Mouse (Mus musculus): Measurements from ENCODE around the gene Homez. TPM values are rescaled to one million over a fixed set of nuclear protein-coding genes. Genes with fewer than 3 reads are reported as not detected.

Homez gene
- polyA plus RNA-seq, 1 experiment from 2014 or later, result 10.3 TPM

GRCm38 (mm10) chr14:54892200-54892599 lies 21.4 kb upstream of the Homez start, which contains the start of gene Pabpn1:
Gene Pabpn1 (plus strand): TSS chr14:54892500.
- Histone ChIP-seq H3K36me3 (peaks cover 22% of the 10 kb centered on the region), H3K9ac (peak within 1 kb of the TSS; percentile 56; the same call in 1 of the 2 replicates)
- 95% methylated on average over 3 of the region's 3 CpGs for WGBS

GRCm38 (mm10) chr14:54885309-54885708 lies 14.5 kb upstream of the Homez start:
- Histone ChIP-seq H3K27ac (no peak overlapping the region), H3K9ac (peak overlapping the region; percentile 53), H3K4me2 (peak overlapping the region; percentile 81), H3K27me3 (no peaks in the 10 kb centered on the region), H3K36me3 (peaks cover 28% of the 10 kb centered on the region), H3K4me1 (replicated peaks) (peaks cover 33% of the 10 kb centered on the region), H3K9me3 (no peaks in the 10 kb centered on the region), H3K4me3 (no peak overlapping the region)
- WGBS, result 90% methylated on average over 11 of the region's 11 CpGs
- no peak for ATAC-seq (ENCODE audit: low FRiP score)

More at GRCm38 (mm10) chr14:54892200-54892599, 21.4 kb upstream of the Homez start, which contains the start of gene Pabpn1:
- peaks cover 26% of the 10 kb centered on the region for H3K4me1 ChIP-seq (replicated peaks)
- H3K27ac ChIP-seq, result peak within 1 kb of the TSS; percentile 86
- no peaks in the 10 kb centered on the region for H3K27me3 ChIP-seq
- ATAC-seq (ENCODE audit: low FRiP score), result no peak
- peak within 1 kb of the TSS; percentile 48 for H3K4me2 ChIP-seq
- H3K9me3 ChIP-seq, result no peaks in the 10 kb centered on the region
- peak within 1 kb of the TSS; percentile 93 for H3K4me3 ChIP-seq

DNA sequence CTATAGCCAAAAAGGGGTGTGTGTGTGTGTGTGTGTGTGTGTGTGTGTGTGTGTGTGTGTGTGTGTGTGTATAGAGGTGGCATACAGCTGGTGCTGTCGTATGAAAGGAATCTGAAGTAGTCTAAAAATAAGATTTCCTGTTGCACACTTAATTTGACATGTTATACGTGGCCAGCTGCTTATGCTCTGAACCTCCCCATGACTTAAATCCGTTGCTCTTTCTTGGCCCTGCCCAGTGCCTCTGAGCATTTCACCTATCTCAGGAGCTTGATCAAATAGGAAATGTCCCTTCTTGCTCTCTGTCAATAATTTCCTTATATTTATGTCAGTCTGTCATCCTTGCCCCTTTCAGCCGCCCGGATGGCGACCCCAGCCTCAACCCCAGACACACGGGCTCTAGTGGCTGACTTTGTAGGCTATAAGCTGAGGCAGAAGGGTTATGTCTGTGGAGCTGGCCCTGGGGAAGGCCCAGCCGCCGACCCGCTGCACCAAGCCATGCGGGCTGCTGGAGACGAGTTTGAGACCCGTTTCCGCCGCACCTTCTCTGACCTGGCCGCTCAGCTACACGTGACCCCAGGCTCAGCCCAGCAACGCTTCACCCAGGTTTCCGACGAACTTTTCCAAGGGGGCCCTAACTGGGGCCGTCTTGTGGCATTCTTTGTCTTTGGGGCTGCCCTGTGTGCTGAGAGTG lies 13.4 kb upstream of the Homez start:
- peaks cover 33% of the 10 kb centered on the region for H3K4me1 ChIP-seq (replicated peaks)
- no peaks in the 10 kb centered on the region for H3K9me3 ChIP-seq
- H3K4me3 ChIP-seq, result peak overlapping the region; percentile 72
- ATAC-seq (ENCODE audit: low FRiP score), result no peak
- peaks cover 28% of the 10 kb centered on the region for H3K36me3 ChIP-seq
- 39% methylated on average over 21 of the region's 21 CpGs for WGBS
- H3K9ac ChIP-seq, result peak overlapping the region; percentile 89
- peak overlapping the region; percentile 94 for H3K27ac ChIP-seq
- no peaks in the 10 kb centered on the region for H3K27me3 ChIP-seq
- peak overlapping the region; percentile 81 for H3K4me2 ChIP-seq

DNA sequence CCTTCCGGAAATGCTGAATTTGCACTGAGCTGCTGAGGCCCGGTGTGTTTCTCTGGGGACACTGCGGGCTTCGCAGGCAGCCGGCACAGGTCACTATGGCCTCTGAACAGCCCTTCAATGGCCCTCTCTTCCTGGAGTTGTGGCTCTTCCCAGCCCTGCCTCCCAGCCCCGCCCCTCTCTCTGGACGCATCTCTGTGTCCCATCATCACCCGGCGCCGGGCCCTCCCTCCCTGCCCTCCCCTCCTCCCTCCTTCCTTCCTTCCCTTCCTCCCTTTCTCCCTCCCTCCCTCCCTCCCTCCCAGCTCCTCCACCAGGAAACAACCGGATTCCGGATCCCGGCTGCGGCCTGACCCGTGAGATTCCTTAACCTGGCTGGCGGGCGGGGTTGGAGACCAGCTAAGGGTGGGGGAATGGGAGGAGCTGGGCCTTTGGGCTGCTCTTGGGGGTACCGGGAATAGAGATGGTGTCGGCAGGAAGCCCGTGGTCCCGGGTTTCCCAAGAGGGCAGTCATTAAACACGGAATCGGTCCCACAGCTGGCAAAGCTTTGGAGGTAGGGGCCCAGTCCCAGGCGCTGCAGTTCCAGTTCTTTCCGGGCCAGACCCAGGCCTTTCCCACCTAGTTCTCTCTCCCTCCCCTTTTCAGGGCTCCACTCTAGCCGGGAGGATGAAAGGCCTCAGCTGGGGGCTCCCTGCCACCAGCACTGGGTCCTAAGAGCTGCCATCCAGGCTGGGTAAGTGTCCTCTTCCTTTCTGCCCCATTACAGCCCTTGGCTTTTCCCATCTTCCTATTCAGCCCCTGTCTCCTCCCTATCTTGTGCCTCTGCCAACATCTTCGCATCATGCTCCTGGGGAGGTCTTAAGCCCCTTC lies 12.6 kb upstream of the Homez start, which contains the start of the genes Bcl2l2 and Gm20521:
TSS of gene Bcl2l2 (plus strand) at position 224 of the 868 bp plus-strand sequence.
TSS of gene Gm20521 (plus strand) at position 288 of the 868 bp plus-strand sequence.
- H3K27ac ChIP-seq, result peak within 1 kb of the TSS; percentile 94
- peak within 1 kb of the TSS; percentile 81 for H3K4me2 ChIP-seq
- under 1% methylated on average over 27 of the region's 27 CpGs for WGBS
- peak within 1 kb of the TSS; percentile 89 for H3K9ac ChIP-seq
- no peaks in the 10 kb centered on the region for H3K9me3 ChIP-seq
- H3K36me3 ChIP-seq, result peaks cover 25% of the 10 kb centered on the region
- peaks cover 33% of the 10 kb centered on the region for H3K4me1 ChIP-seq (replicated peaks)
- peaks cover 6% of the 10 kb centered on the region for H3K27me3 ChIP-seq
- ATAC-seq (ENCODE audit: low FRiP score), result peak; percentile 90
- peak within 1 kb of the TSS; percentile 72 for H3K4me3 ChIP-seq

GRCm38 (mm10) chr14:54877048-54877715 lies 6.4 kb upstream of the Homez start, which contains the start of gene Ppp1r3e:
Gene Ppp1r3e (minus strand): TSS chr14:54877550.
- under 1% methylated on average over 56 of the region's 61 CpGs for WGBS
- Histone ChIP-seq H3K4me2 (peak within 1 kb of the TSS; percentile 98), H3K27me3 (peaks cover 9% of the 10 kb centered on the region), H3K27ac (peak within 1 kb of the TSS; percentile 95), H3K4me1 (replicated peaks) (peaks cover 16% of the 10 kb centered on the region), H3K4me3 (peak within 1 kb of the TSS; percentile 73), H3K9me3 (no peaks in the 10 kb centered on the region), H3K9ac (peak within 1 kb of the TSS; percentile 89), H3K36me3 (no peaks in the 10 kb centered on the region)
- ATAC-seq (ENCODE audit: low FRiP score), result no peak; the same call in none of the 2 replicates

DNA sequence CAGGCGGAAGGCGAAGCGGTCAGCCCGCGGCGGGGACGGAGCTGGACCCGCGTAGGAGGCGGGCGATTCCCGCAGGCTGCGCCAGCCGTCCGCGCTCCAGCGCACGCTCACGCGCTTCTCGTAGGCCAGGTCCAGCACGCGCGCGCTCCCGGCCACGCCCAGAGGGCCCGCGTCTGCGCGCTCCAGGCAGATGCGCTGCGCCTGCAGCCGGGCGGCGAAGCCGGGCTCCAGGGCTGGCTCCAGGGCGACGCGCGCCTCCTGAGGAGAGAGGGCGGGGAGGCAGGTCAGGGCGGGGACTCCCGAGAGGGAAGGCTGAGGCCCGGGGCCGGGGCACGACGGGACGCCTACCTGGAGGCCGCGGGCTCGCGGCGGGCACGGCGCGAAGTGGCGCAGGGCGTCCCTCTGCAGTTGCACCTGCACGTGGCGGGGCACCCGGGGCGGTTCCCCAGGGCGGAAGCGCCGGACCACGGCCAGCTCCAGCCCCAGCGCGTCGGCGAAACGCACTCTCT lies 5.8 kb upstream of the Homez start:
- Histone ChIP-seq H3K36me3 (no peaks in the 10 kb centered on the region), H3K27me3 (peaks cover 9% of the 10 kb centered on the region), H3K4me1 (replicated peaks) (peaks cover 16% of the 10 kb centered on the region), H3K4me2 (peak overlapping the region; percentile 98), H3K9ac (peak overlapping the region; percentile 89), H3K4me3 (peak overlapping the region; percentile 73), H3K27ac (peak overlapping the region; percentile 95), H3K9me3 (no peaks in the 10 kb centered on the region)
- ATAC-seq (ENCODE audit: low FRiP score), result peak; percentile 93
- WGBS, result under 1% methylated on average over 51 of the region's 72 CpGs

DNA sequence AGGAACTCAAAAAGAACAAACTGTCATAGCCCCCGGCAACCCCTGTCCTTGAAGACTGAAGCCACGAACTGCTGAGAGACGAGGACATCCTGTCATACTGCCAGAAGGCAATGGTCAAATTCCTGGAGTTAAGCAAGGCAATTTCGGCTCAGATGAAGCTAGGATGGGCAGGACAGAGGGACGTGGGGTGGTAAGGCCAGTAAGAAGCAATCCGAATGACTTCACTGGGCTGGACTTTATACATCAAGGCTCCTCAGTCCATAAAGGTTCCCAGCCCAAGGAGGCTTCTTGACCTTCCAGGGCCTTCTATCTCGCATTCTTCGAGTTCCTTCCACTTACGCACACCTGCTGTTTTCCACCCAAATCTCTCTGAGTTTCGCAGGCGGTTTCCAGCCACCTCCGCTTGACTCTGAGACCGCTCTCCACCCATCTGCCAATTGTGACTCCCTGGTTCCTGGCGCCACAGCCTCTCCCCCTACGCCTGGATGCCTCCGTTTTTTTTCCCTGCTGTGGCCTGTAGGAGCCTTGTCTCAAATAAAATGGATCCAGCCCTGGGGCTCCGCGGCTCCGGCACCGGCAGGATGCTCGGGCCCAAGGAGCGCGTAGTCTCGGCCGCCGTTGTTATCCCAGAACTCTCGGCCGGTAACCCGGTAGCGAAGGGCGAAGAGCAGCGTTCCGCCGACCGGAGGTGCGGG lies 5.2 kb upstream of the Homez start:
- peaks cover 9% of the 10 kb centered on the region for H3K27me3 ChIP-seq
- H3K9me3 ChIP-seq, result no peaks in the 10 kb centered on the region
- H3K36me3 ChIP-seq, result no peaks in the 10 kb centered on the region
- H3K4me1 ChIP-seq (replicated peaks), result peaks cover 16% of the 10 kb centered on the region
- H3K4me3 ChIP-seq, result peak overlapping the region; percentile 73
- peak overlapping the region; percentile 89 for H3K9ac ChIP-seq
- peak; percentile 60 for ATAC-seq (ENCODE audit: low FRiP score)
- H3K4me2 ChIP-seq, result peak overlapping the region; percentile 98
- H3K27ac ChIP-seq, result peak overlapping the region; percentile 95
- 3% methylated on average over 36 of the region's 36 CpGs for WGBS

DNA sequence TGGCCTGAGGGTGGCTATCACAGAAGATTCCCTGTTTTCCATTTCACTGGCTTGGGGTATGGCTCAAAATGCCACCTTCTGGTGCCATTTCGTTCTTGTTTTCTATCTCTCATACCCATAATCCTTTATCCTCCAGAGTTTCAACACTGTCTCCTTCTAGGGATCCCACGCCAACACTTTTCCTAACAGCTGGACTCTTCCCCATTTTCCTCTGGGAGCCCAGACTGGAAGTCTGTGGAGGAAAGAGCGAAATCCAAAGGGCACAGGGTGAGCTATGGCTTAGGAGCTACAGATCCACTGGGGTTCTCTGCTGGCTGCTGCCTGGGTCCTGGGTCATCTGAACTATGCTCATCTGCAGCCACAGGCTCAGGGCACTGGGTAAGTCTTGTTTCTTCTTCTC lies 3.4 kb upstream of the Homez start:
- ATAC-seq (ENCODE audit: low FRiP score), result no peak
- Histone ChIP-seq H3K27me3 (peaks cover 9% of the 10 kb centered on the region), H3K9ac (no peak overlapping the region), H3K4me2 (no peak overlapping the region), H3K36me3 (no peaks in the 10 kb centered on the region), H3K9me3 (no peaks in the 10 kb centered on the region), H3K4me1 (replicated peaks) (peaks cover 16% of the 10 kb centered on the region), H3K27ac (no peak overlapping the region), H3K4me3 (no peak overlapping the region)
- WGBS, result 91% methylated on average over 3 of the region's 3 CpGs

DNA sequence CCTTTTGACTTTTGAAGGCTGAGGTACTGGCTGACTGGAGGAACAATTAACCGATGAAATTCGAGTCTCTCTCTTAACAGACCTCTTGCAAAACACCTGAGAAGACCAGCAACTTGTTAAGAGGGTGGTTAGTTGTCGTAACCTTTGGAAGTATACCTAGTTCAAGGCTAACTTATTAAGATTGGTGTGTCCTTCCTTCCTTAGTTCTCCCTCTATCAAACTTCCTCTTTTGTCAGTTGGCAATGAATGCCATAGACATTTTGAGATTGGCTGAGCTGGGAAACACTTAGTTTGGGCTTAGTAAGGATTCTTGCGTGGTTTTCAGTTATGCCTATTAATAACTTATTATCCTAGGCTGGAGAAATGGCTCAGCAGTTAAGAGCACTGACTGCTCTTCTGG lies 2.7 kb downstream of the Homez start:
- Histone ChIP-seq H3K4me3 (no peak overlapping the region), H3K27me3 (no peaks in the 10 kb centered on the region), H3K27ac (no peak overlapping the region), H3K9me3 (no peaks in the 10 kb centered on the region), H3K4me1 (replicated peaks) (peaks cover 4% of the 10 kb centered on the region), H3K9ac (no peak overlapping the region), H3K4me2 (no peak overlapping the region), H3K36me3 (no peaks in the 10 kb centered on the region)
- no peak for ATAC-seq (ENCODE audit: low FRiP score)
- 91% methylated on average over 4 of the region's 4 CpGs for WGBS

GRCm38 (mm10) chr14:54866936-54867335 lies 3.8 kb downstream of the Homez start:
- Histone ChIP-seq H3K9me3 (no peaks in the 10 kb centered on the region), H3K27ac (no peak overlapping the region), H3K36me3 (no peaks in the 10 kb centered on the region), H3K27me3 (no peaks in the 10 kb centered on the region), H3K4me2 (no peak overlapping the region), H3K9ac (no peak overlapping the region), H3K4me3 (no peak overlapping the region), H3K4me1 (replicated peaks) (peaks cover 10% of the 10 kb centered on the region)
- 56% methylated on average over 5 of the region's 5 CpGs for WGBS
- no peak for ATAC-seq (ENCODE audit: low FRiP score)

- Histone ChIP-seq H3K9me3 (no peaks in the 10 kb centered on the region), H3K9ac (no peak overlapping the region), H3K27ac (no peak overlapping the region), H3K4me1 (replicated peaks) (peaks cover 12% of the 10 kb centered on the region), H3K27me3 (no peaks in the 10 kb centered on the region), H3K36me3 (no peaks in the 10 kb centered on the region), H3K4me2 (no peak overlapping the region), H3K4me3 (no peak overlapping the region)
- no peak for ATAC-seq (ENCODE audit: low FRiP score)
- 75% methylated on average over 3 of the region's 3 CpGs for WGBS
Observed at GRCm38 (mm10) chr14:54866268-54866667, 4.5 kb downstream of the Homez start.
